In the genomic region with DNA sequence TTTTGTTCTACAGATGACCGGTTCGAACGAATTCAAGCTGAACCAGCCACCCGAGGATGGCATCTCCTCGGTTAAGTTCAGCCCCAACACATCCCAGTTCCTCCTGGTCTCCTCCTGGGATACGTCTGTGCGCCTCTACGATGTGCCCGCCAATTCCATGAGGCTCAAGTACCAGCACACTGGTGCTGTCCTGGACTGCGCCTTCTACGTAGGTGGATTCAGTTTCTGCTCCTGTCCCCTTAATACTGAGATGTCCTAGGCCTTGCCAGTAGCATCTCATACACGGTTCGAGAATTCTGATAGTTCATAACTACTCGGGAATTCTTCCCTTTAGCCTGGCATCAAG, we compare ENCODE assay signal across 7 mouse cellular contexts. TPM values are rescaled to one million over a fixed set of nuclear protein-coding genes. Genes with fewer than 3 reads are reported as not detected.
DNase-seq lines count a peak whose midpoint lies in the region; ATAC-seq and TF ChIP-seq lines count a peak whose summit lies in the region.

No protein-coding gene starts in this region.

- H3K4me3 ChIP-seq in testis, adult 2 months (ENCODE audit: control insufficient read depth, low read depth, low read length), result peak overlapping the region; percentile 100
- peak overlapping the region; percentile 75 for H3K4me3 ChIP-seq in forebrain, embryonic 12.5 days (replicated peaks)
- peak overlapping the region; percentile 89 for H3K4me3 ChIP-seq in liver, embryonic 13.5 days (replicated peaks)

- H3K27ac ChIP-seq in testis, adult 2 months (ENCODE audit: control insufficient read depth, insufficient read depth, low read depth, low read length), result peak overlapping the region; percentile 97
- peak overlapping the region; percentile 90 for H3K27ac ChIP-seq in forebrain, embryonic 12.5 days
- peak overlapping the region; percentile 90 for H3K27ac ChIP-seq in liver, embryonic 13.5 days

- H3K27me3 ChIP-seq in testis, adult 2 months (ENCODE audit: control insufficient read depth, insufficient read depth, low read length), result peaks cover 3% of the 10 kb centered on the region
- H3K27me3 ChIP-seq in forebrain, embryonic 12.5 days, result peaks cover 37% of the 10 kb centered on the region
- peaks cover 40% of the 10 kb centered on the region for H3K27me3 ChIP-seq in liver, embryonic 13.5 days

- peak overlapping the region; percentile 82 for H3K9ac ChIP-seq in forebrain, embryonic 12.5 days
- peak overlapping the region; percentile 92 for H3K9ac ChIP-seq in liver, embryonic 13.5 days

- peak; percentile 47 for ATAC-seq in forebrain, embryonic 12.5 days (ENCODE audit: low FRiP score)
- peak; percentile 72 for ATAC-seq in liver, embryonic 13.5 days (ENCODE audit: low read depth)
- no peak for ATAC-seq in activated CD4-positive, CD25-positive, alpha-beta regulatory T cell, adult 4 months

- no peaks in the 10 kb centered on the region for H3K9me3 ChIP-seq in forebrain, embryonic 12.5 days
- no peaks in the 10 kb centered on the region for H3K9me3 ChIP-seq in liver, embryonic 13.5 days (replicated peaks)

- WGBS in forebrain, embryonic 12.5 days, result 1% methylated on average over 14 of the region's 14 CpGs
- WGBS in liver, embryonic 13.5 days (ENCODE audit: insufficient replicate concordance), result 1% methylated on average over 14 of the region's 14 CpGs

- no peak; the same call in 1 of the 2 replicates for TF ChIP-seq POLR2A in testis, adult 2 months (IDR thresholded peaks at IDR 0.05; ENCODE audit: control insufficient read depth, low read depth, low read length)

- peak overlapping the region; percentile 70 for H3K4me2 ChIP-seq in forebrain, embryonic 12.5 days
- H3K4me2 ChIP-seq in liver, embryonic 13.5 days, result peak overlapping the region; percentile 79

- DNase-seq in testis, postnatal 14 days (ENCODE audit: low spot score), result no peak
- no peak for DNase-seq in liver, embryonic 13.5 days
- no peak for DNase-seq in frontal cortex, postnatal 10 days (ENCODE audit: low spot score in 2 of 2)
- no peak for DNase-seq in frontal cortex, adult 2 months (ENCODE audit: extremely low spot score in 1 of 2, low spot score in 1 of 2)

- H3K36me3 ChIP-seq in testis, adult 2 months (ENCODE audit: control insufficient read depth, insufficient read depth, low read length), result peaks cover 1% of the 10 kb centered on the region; the same call in 1 of the 2 replicates
- peaks cover 32% of the 10 kb centered on the region for H3K36me3 ChIP-seq in forebrain, embryonic 12.5 days (replicated peaks)
- peaks cover 39% of the 10 kb centered on the region for H3K36me3 ChIP-seq in liver, embryonic 13.5 days

- TF ChIP-seq CTCF in testis, adult 2 months (IDR thresholded peaks at IDR 0.05; ENCODE audit: control insufficient read depth, insufficient read depth, insufficient replicate concordance, low read depth, low read length), result no peak

- H3K4me1 ChIP-seq in testis, adult 2 months (ENCODE audit: control insufficient read depth, insufficient read depth, low read length), result peaks cover 7% of the 10 kb centered on the region
- H3K4me1 ChIP-seq in forebrain, embryonic 12.5 days, result peaks cover 30% of the 10 kb centered on the region
- H3K4me1 ChIP-seq in liver, embryonic 13.5 days (replicated peaks), result peaks cover 39% of the 10 kb centered on the region

RNA-seq across cellular contexts. Expression of gene Bub3, which starts 0.6 kb away (rescaled TPM):
- 46.8 and 47.5 TPM in 2 replicates for polyA plus RNA-seq in testis, adult 2 months (2012; rRNA removed)
- polyA plus RNA-seq in forebrain, embryonic 12.5 days (2016; fragmentation: Nextera tagmentation; extraction: Ambion mirVana), result 247 and 249 TPM in 2 replicates
- polyA plus RNA-seq in liver, embryonic 13.5 days (2015; fragmentation: Nextera tagmentation; extraction: Ambion mirVana), result 134 and 142 TPM in 2 replicates
- 100 to 1,000 TPM; 176 to 222 TPM for polyA plus RNA-seq in activated CD4-positive, CD25-positive, alpha-beta regulatory T cell, adult 4 months (2017; shearing (Covaris generic))
- polyA plus RNA-seq in frontal cortex, adult 2 months (2012; rRNA removed), result 75.0 and 75.8 TPM in 2 replicates

RNA-seq across cellular contexts. Expression of gene Hmx2, which starts 12.1 kb away (rescaled TPM):
- polyA plus RNA-seq in testis, adult 2 months (2012; rRNA removed), result not detected in 2 replicates
- polyA plus RNA-seq in forebrain, embryonic 12.5 days (2016; fragmentation: Nextera tagmentation; extraction: Ambion mirVana), result 0.96 and 1.6 TPM in 2 replicates
- 0.07 TPM in 1 of 2 replicates, not detected in the other for polyA plus RNA-seq in liver, embryonic 13.5 days (2015; fragmentation: Nextera tagmentation; extraction: Ambion mirVana)
- polyA plus RNA-seq in activated CD4-positive, CD25-positive, alpha-beta regulatory T cell, adult 4 months (2017; shearing (Covaris generic)), result under 1 TPM in 1 of 2 experiments, not detected in 1; 0.32 TPM
- not detected in 2 replicates for polyA plus RNA-seq in frontal cortex, adult 2 months (2012; rRNA removed)

RNA-seq across cellular contexts. Expression of gene Hmx3, which starts 18.0 kb away (rescaled TPM):
- not detected in 2 replicates for polyA plus RNA-seq in testis, adult 2 months (2012; rRNA removed)
- polyA plus RNA-seq in forebrain, embryonic 12.5 days (2016; fragmentation: Nextera tagmentation; extraction: Ambion mirVana), result 0.64 and 0.79 TPM in 2 replicates
- polyA plus RNA-seq in liver, embryonic 13.5 days (2015; fragmentation: Nextera tagmentation; extraction: Ambion mirVana), result not detected in 2 replicates
- not detected for polyA plus RNA-seq in activated CD4-positive, CD25-positive, alpha-beta regulatory T cell, adult 4 months (2017; shearing (Covaris generic))
- not detected in 2 replicates for polyA plus RNA-seq in frontal cortex, adult 2 months (2012; rRNA removed)
